Mouse (Mus musculus) C3H10T1/2 (cell line): ENCODE data around the gene Lap3. TPM values are rescaled to one million over a fixed set of nuclear protein-coding genes. Genes with fewer than 3 reads are reported as not detected.

Source experiments
- polyA plus RNA-seq, 2 experiments: library from polyadenylated mRNA; unstranded; fragments of >200 nt; fragmentation: generic; extraction: Trizol; gene quantifications; one replicate each; pipeline ENCODE4 v1.2.1; 2012; ENCODE audit warnings: missing spikeins in 2 of 2

The Lap3 gene
- polyA plus RNA-seq: 10 to 100 TPM; 51.4 to 58.3 TPM

DNA sequence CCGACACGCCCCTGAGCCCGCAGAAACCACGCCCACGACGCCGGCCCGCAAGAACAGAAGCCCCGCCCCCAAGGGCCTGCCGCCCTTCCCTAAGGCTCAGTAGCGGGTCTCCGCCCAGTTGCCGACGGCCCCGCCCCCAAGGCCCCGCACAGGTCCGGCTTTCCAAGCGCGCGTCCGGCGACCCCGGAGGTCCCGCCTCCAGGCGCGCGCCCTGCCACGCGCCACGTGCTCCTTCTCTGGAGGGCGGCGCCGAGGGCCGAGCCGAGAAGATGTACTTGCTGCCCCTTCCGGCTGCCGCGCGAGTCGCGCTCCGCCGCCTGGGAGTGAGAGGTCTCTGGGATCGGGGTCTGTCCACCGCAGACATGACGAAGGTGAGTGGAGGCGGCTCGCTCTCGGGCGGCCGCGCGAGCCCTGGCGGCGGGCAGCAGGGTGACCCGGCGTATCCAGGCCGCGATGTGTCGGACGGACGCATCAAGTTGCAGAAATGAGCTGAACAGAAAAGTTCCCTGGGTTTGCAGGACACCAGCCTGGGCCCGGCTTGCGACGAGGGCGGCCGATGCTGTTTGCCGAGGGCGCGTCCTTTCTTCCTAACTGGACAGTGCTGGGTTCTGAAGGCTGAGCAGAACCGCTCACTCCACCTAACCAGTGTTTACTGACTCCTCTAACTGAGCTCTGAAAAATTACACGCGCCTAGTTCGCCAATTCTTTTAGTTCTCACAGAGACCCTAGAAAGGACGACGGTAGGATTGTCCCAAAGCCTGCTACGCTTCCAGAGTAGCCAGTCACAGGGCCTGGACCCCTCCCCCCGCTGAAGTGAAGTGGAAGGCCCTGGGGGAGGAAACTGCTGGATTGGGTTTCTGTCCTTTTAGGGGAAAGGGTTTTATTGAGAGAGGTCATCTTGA is at the start of gene Lap3:
TSS of gene Lap3 (plus strand) at position 184 of the 902 bp plus-strand sequence.

DNA sequence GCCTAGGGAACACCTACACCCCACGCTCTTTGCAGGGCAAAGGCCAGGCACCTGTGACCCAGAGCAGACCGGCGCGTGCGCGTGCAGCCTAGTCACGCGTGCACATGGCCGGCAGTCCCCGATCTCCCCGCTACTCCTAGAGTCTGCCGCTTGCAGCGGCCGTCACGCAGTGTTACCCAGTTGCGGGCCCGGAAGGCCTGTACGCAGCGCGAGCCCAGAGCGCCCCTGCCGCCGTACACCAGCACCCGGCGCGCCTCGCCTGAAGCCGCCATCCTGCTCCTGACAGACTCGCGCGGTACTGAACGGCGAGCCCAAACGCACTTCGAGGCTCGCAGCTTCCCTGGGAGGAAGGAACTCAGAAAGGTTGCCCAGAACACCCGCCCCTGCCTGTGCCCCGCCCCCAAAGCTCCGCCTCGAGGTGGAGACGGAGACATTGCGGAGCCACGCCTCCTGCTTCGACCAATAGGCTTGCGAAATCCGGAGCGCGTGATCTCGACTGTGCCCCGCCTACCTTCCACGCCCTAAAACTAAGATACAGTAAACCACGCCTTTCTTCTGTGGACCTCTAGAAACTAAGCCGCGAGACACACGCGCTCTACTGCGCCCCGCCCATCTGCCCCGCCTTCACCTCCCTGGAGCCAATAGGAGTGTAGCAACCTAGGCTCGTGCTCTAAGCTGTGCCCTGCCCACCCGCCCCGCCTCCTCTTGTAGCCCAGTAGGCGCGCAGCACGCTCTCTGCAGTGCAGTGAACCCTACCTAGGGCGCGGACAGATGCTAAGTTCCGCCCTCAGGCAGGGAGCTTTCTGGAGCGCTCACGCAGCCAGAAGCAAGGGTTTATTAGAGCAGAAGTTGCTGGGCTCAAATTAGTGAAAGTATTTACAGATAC is 43.1 kb upstream of the Lap3 start, which contains the start of gene Qdpr:
TSS of gene Qdpr (minus strand) at position 406 of the 886 bp plus-strand sequence.

DNA sequence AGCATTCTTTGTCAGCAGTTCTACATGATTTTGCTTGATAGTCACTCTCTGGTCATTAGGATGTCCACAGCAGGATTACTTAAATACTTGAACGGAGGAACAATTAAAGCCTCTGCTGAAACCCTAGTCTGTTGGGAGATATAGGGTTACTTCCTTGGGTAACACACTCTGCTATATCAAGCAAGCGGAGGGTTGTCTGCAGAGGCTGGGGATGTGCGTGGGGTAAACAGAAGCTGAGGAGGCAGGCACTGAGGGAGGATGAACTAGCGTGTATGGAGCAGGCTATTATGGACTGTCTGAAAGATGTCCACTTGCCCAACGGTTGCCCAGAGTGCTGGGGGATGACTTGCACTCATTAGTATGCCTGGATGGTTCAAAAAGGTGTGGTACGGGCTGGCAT is 39.7 kb upstream of the Lap3 start, which contains the start of gene Clrn2:
TSS of gene Clrn2 (plus strand) at position 301 of the 400 bp plus-strand sequence.

DNA sequence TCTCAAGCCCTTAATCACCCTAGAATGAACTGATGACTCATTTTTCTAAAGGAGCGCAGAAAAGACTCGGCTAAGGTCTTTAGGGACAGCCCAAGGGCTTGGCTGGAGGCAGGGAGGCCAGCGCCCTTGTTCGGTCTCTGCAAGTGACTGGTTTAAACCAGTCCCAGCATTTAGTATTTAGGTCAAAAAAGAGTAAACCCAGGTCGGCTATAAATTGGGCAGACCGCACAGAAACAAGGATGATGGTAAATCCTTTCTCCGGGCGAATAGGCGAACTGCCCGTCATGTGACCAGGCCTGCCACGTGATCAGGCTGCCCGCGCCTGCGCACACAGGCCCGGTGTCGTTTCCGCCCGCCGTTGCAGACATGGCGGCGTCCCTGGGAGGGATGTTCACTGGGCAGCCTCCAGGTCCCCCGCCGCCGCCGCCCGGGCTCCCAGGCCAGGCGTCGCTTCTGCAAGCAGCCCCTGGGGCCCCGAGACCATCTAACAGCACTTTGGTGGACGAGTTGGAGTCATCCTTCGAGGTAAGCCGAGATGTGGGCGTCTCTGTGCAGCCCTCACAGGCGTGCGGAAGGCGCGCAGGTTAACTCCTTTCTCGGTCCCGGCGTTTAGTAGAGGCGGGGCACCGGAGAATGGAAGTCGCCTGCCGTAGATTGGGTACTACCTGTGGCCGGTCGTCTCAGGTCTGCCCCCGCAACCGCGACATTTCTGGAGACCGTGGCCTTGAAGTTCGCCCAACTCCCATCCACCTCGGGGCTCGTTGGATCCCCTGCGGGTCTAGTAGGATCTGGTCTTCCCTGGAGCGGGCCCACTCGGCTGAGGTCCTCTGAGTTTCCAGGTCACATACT is 27.0 kb downstream of the Lap3 start, which contains the start of gene Med28:
TSS of gene Med28 (plus strand) at position 270 of the 849 bp plus-strand sequence.

Other genes starting within 250 kb of the Lap3 start
- gene Qdpr, start 43.1 kb upstream of the Lap3 start, polyA plus RNA-seq: 10 to 100 TPM; 84.6 to 96.5 TPM
- gene Clrn2, start 39.6 kb upstream of the Lap3 start, polyA plus RNA-seq: not detected
- 100 to 1,000 TPM; 148 to 157 TPM for gene Med28, start 26.9 kb downstream of the Lap3 start, polyA plus RNA-seq
- gene Fam184b, start 146.2 kb downstream of the Lap3 start, polyA plus RNA-seq: under 1 TPM; under 0.01 to 0.05 TPM
- gene Ncapg, start 176.5 kb downstream of the Lap3 start, polyA plus RNA-seq: 1 to 10 TPM; 1.2 to 5.2 TPM